Mouse (Mus musculus): Measurements from ENCODE around the gene Wnt10b. TPM values are rescaled to one million over a fixed set of nuclear protein-coding genes. Genes with fewer than 3 reads are reported as not detected.

Gene Wnt10b
- polyA plus RNA-seq, 1 experiment: 0.95 TPM

GRCm38 (mm10) chr15:98805324-98806040, 27.5 kb upstream of the Wnt10b start:
- Histone ChIP-seq H3K4me3 (ENCODE audit: insufficient read depth, low read depth, low read length) (peak overlapping the region; percentile 45), H3K4me1 (ENCODE audit: control insufficient read depth, insufficient read depth, insufficient read length, low read length) (peaks cover 6% of the 10 kb centered on the region; the same call in 1 of the 2 replicates), H3K27ac (replicated peaks; ENCODE audit: low read depth, low read length) (no peak overlapping the region)

GRCm38 (mm10) chr15:98804054-98804453, 26.1 kb upstream of the Wnt10b start:
- no peak overlapping the region for H3K4me3 ChIP-seq (ENCODE audit: insufficient read depth, low read depth, low read length)
- H3K4me1 ChIP-seq (ENCODE audit: control insufficient read depth, insufficient read depth, insufficient read length, low read length): peaks cover 6% of the 10 kb centered on the region; the same call in 1 of the 2 replicates
- no peak overlapping the region for H3K27ac ChIP-seq (replicated peaks; ENCODE audit: low read depth, low read length)

- no peak overlapping the region for H3K27ac ChIP-seq (replicated peaks; ENCODE audit: low read depth, low read length)
- peaks cover 6% of the 10 kb centered on the region; the same call in 1 of the 2 replicates for H3K4me1 ChIP-seq (ENCODE audit: control insufficient read depth, insufficient read depth, insufficient read length, low read length)
- no peak overlapping the region for H3K4me3 ChIP-seq (ENCODE audit: insufficient read depth, low read depth, low read length)
These were observed 25.0 kb upstream of the Wnt10b start for GRCm38 (mm10) chr15:98802926-98803325.

- Histone ChIP-seq H3K4me1 (ENCODE audit: control insufficient read depth, insufficient read depth, insufficient read length, low read length) (no peaks in the 10 kb centered on the region), H3K4me3 (ENCODE audit: insufficient read depth, low read depth, low read length) (no peak overlapping the region), H3K27ac (replicated peaks; ENCODE audit: low read depth, low read length) (no peak overlapping the region)
These were observed 21.4 kb upstream of the Wnt10b start for GRCm38 (mm10) chr15:98799396-98799795.

GRCm38 (mm10) chr15:98798903-98799302, 21.0 kb upstream of the Wnt10b start:
- no peak overlapping the region for H3K27ac ChIP-seq (replicated peaks; ENCODE audit: low read depth, low read length)
- H3K4me3 ChIP-seq (ENCODE audit: insufficient read depth, low read depth, low read length): no peak overlapping the region
- H3K4me1 ChIP-seq (ENCODE audit: control insufficient read depth, insufficient read depth, insufficient read length, low read length): no peaks in the 10 kb centered on the region

GRCm38 (mm10) chr15:98797835-98798492, 20.0 kb upstream of the Wnt10b start:
- H3K4me1 ChIP-seq (ENCODE audit: control insufficient read depth, insufficient read depth, insufficient read length, low read length): no peaks in the 10 kb centered on the region

GRCm38 (mm10) chr15:98796803-98797595, 19.0 kb upstream of the Wnt10b start:
- Histone ChIP-seq H3K4me3 (ENCODE audit: insufficient read depth, low read depth, low read length) (no peak overlapping the region), H3K27ac (replicated peaks; ENCODE audit: low read depth, low read length) (no peak overlapping the region), H3K4me1 (ENCODE audit: control insufficient read depth, insufficient read depth, insufficient read length, low read length) (0 out of 2 replicates have a peak, but pooled peaks cover 2% of the 10 kb centered on the region)

More at GRCm38 (mm10) chr15:98797835-98798492, 20.0 kb upstream of the Wnt10b start:
- Histone ChIP-seq H3K4me3 (ENCODE audit: insufficient read depth, low read depth, low read length) (no peak overlapping the region), H3K27ac (replicated peaks; ENCODE audit: low read depth, low read length) (no peak overlapping the region)

- Histone ChIP-seq H3K4me1 (ENCODE audit: control insufficient read depth, insufficient read depth, insufficient read length, low read length) (peaks cover 7% of the 10 kb centered on the region), H3K27ac (replicated peaks; ENCODE audit: low read depth, low read length) (no peak overlapping the region), H3K4me3 (ENCODE audit: insufficient read depth, low read depth, low read length) (no peak overlapping the region)
These were observed 15.3 kb upstream of the Wnt10b start for GRCm38 (mm10) chr15:98793141-98793698.

- no peak overlapping the region for H3K4me3 ChIP-seq (ENCODE audit: insufficient read depth, low read depth, low read length)
- H3K27ac ChIP-seq (replicated peaks; ENCODE audit: low read depth, low read length): no peak overlapping the region
- peaks cover 7% of the 10 kb centered on the region for H3K4me1 ChIP-seq (ENCODE audit: control insufficient read depth, insufficient read depth, insufficient read length, low read length)
These were observed 14.5 kb upstream of the Wnt10b start for GRCm38 (mm10) chr15:98792233-98793020.

GRCm38 (mm10) chr15:98791771-98792170, 13.8 kb upstream of the Wnt10b start:
- no peak overlapping the region for H3K27ac ChIP-seq (replicated peaks; ENCODE audit: low read depth, low read length)
- peaks cover 7% of the 10 kb centered on the region for H3K4me1 ChIP-seq (ENCODE audit: control insufficient read depth, insufficient read depth, insufficient read length, low read length)
- H3K4me3 ChIP-seq (ENCODE audit: insufficient read depth, low read depth, low read length): 0 out of 2 replicates have a peak overlapping the region, but pooled peaks have one; percentile 7

- no peak overlapping the region for H3K27ac ChIP-seq (replicated peaks; ENCODE audit: low read depth, low read length)
- H3K4me3 ChIP-seq (ENCODE audit: insufficient read depth, low read depth, low read length): peak overlapping the region; percentile 33; the same call in 1 of the 2 replicates
- peaks cover 7% of the 10 kb centered on the region for H3K4me1 ChIP-seq (ENCODE audit: control insufficient read depth, insufficient read depth, insufficient read length, low read length)
These were observed 13.3 kb upstream of the Wnt10b start for GRCm38 (mm10) chr15:98791221-98791620.

GRCm38 (mm10) chr15:98790761-98791160, 12.8 kb upstream of the Wnt10b start:
- H3K27ac ChIP-seq (replicated peaks; ENCODE audit: low read depth, low read length): no peak overlapping the region
- peak overlapping the region; percentile 33 for H3K4me3 ChIP-seq (ENCODE audit: insufficient read depth, low read depth, low read length)
- peaks cover 7% of the 10 kb centered on the region for H3K4me1 ChIP-seq (ENCODE audit: control insufficient read depth, insufficient read depth, insufficient read length, low read length)

GRCm38 (mm10) chr15:98789661-98790535, 11.9 kb upstream of the Wnt10b start, which contains the start of gene Wnt1:
TSS of gene Wnt1 (plus strand) at chr15:98789857.
- no peak within 1 kb of the TSS for H3K27ac ChIP-seq (replicated peaks; ENCODE audit: low read depth, low read length)
- peaks cover 7% of the 10 kb centered on the region for H3K4me1 ChIP-seq (ENCODE audit: control insufficient read depth, insufficient read depth, insufficient read length, low read length)
- H3K4me3 ChIP-seq (ENCODE audit: insufficient read depth, low read depth, low read length): peak within 1 kb of the TSS; percentile 33

Measured in brown adipose tissue, adult 24 weeks (tissue).